Mouse (Mus musculus): ENCODE measurements around the gene Matk. TPM values are rescaled to one million over a fixed set of nuclear protein-coding genes. Genes with fewer than 3 reads are reported as not detected.

Gene Matk
- total RNA-seq, 2 experiments from 2014 or later: 260 to 267 TPM

GRCm38 (mm10) chr10:81230438-81231332, 22.1 kb upstream of the Matk start, which contains the start of gene Atcay:
Gene Atcay, minus strand, starts transcription at chr10:81230833.
- peak; percentile 77 for TF ChIP-seq CTCF (conservative IDR thresholded peaks at IDR 0.05)
- H3K4me3 ChIP-seq: peak within 1 kb of the TSS; percentile 72
- peak; percentile 83 to 88 for DNase-seq (ENCODE audit: low spot score in 2 of 2)

DNA sequence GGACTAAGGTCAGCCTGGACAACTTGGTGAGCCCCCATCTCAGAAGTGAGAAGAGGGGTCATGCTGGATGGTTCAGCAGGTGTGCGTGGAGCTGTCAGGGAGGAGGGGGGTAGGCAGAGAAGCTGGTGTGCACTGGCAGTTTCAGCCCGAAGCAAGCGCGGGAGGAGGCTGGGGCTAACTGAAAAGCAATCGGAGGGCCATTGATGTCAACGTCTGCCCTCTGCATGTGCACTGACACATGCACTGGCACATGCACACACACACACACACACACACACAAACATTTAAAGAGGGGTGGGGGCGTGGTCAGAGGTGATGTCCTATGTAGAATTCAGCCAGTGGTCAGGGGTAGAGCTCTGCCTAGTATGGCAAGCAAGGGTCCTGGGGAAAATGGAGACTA, 21.3 kb upstream of the Matk start:
- DNase-seq (ENCODE audit: low spot score in 2 of 2): no peak
- H3K27ac ChIP-seq: peak overlapping the region; percentile 93; the same call in 1 of the 2 replicates
- no peak for TF ChIP-seq CTCF (conservative IDR thresholded peaks at IDR 0.05)
- H3K4me3 ChIP-seq: peak overlapping the region; percentile 72

More at GRCm38 (mm10) chr10:81230438-81231332, 22.1 kb upstream of the Matk start, which contains the start of gene Atcay:
- peak within 1 kb of the TSS; percentile 93 for H3K27ac ChIP-seq

DNA sequence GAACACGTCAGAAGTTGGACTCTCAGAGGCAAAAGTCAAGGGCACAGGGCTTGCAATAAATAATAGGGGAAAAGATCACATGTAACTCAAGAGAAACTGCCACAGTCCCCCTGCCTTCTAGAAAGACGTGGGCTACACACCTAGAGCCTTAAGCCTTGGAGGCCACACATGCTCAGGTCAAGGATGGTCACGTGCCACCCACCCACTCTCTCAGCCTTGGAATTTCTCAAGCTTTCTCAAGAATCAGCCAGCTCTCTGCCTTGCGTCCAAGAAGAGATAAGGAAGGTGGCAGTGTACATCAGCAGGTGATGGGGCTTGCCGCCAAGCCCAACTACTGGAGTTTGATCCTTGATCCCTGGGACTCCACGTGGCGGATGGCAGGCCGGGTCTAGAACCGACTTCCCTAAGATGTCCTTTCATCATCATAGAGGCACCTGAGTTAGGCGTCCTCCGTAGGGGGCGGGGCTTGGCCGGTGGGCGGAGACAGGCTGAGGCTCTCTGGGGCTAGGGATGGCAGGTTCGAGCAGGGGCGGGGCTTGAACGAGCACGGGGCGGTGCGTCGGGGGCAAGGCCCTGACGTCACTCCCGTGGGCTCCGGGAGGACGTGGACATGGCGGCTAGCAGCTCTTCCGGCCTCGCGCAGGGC, 20.0 kb upstream of the Matk start, which contains the start of gene Zfr2:
Gene Zfr2 (plus strand): TSS at position 576 of the 646 bp plus-strand sequence.
- Histone ChIP-seq H3K27ac (peak within 1 kb of the TSS; percentile 91), H3K4me3 (peak within 1 kb of the TSS; percentile 68)
- TF ChIP-seq CTCF (conservative IDR thresholded peaks at IDR 0.05): no peak
- peak; percentile 95 for DNase-seq (ENCODE audit: low spot score in 2 of 2)

DNA sequence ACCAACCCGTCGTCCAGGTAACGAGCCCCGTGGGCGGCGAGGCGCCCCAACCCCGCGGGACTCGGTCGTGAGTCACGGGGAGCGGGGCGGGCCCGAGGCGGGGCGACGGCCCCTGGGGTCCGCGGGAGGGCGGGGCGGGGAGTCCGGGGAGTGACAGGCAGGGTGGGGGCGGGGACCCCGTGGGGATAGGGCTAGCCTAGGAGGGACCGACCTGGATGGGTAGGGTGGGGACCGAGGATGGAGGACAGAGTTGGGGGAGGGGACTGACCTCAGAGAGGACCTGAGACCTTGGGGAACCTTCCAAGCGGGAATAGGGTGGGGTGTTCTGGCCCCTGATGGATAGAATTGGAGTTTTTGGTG, 19.5 kb upstream of the Matk start:
- Histone ChIP-seq H3K27ac (peak overlapping the region; percentile 91), H3K4me3 (peak overlapping the region; percentile 68)
- no peak for TF ChIP-seq CTCF (conservative IDR thresholded peaks at IDR 0.05)

GRCm38 (mm10) chr10:81234206-81234605, 18.5 kb upstream of the Matk start:
- TF ChIP-seq CTCF (conservative IDR thresholded peaks at IDR 0.05): no peak

More for the DNA sequence above, 19.5 kb upstream of the Matk start:
- no peak for DNase-seq (ENCODE audit: low spot score in 2 of 2)

GRCm38 (mm10) chr10:81236471-81237268, 16.1 kb upstream of the Matk start:
- H3K4me3 ChIP-seq: no peak overlapping the region
- TF ChIP-seq CTCF (conservative IDR thresholded peaks at IDR 0.05): no peak
- H3K27ac ChIP-seq: no peak overlapping the region
- no peak for DNase-seq (ENCODE audit: low spot score in 2 of 2)

More at GRCm38 (mm10) chr10:81234206-81234605, 18.5 kb upstream of the Matk start:
- DNase-seq (ENCODE audit: low spot score in 2 of 2): no peak
- Histone ChIP-seq H3K4me3 (no peak overlapping the region), H3K27ac (no peak overlapping the region)

GRCm38 (mm10) chr10:81238618-81239017, 14.1 kb upstream of the Matk start:
- Histone ChIP-seq H3K27ac (no peak overlapping the region), H3K4me3 (no peak overlapping the region)
- TF ChIP-seq CTCF (conservative IDR thresholded peaks at IDR 0.05): no peak
- DNase-seq (ENCODE audit: low spot score in 2 of 2): no peak

DNA sequence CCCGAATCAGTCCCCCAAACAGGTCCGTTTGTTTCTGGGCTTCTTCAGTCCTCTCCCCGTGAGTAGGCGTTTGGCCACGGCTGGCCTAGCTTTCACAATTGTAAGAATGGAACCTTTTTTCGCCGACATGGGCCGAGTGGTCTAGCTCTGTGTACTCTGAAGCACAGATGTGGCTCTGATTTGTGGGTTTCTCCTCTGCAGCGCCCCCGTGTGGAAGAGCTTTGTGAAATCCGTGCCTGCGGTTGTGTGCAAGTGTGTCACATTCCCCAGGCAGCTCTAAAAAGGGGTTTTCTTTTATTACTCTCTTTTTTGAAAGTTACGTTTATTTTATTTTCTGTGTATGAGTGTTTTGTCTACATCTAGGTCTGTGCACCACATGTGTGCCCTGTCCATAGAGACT, 11.9 kb upstream of the Matk start:
- Histone ChIP-seq H3K4me3 (no peak overlapping the region), H3K27ac (no peak overlapping the region)
- TF ChIP-seq CTCF (conservative IDR thresholded peaks at IDR 0.05): peak; percentile 86
- DNase-seq (ENCODE audit: low spot score in 2 of 2): peak; percentile 66 to 78

DNA sequence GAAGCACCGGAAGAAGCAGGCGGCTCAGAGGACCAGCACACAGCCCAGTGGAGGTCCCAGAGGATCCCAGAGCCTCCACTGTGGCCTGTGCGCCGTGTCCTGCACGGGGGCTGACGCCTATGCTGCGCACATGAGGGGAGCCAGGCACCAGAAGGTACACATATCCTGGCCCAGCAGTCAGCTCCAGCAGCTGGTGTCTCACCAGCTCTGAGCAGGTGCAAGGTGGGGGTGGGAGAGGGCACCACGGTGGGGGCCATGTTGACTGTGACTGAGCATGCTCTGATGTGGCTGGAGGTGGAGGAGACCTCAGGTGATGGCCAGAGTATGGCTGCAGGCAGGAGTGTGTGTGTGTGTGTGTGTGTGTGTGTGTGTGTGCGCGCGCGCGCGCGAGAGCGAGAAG, 10.7 kb upstream of the Matk start:
- DNase-seq (ENCODE audit: low spot score in 2 of 2): no peak
- H3K4me3 ChIP-seq: no peak overlapping the region
- no peak for TF ChIP-seq CTCF (conservative IDR thresholded peaks at IDR 0.05)
- H3K27ac ChIP-seq: no peak overlapping the region

- H3K27ac ChIP-seq: no peak overlapping the region
- DNase-seq (ENCODE audit: low spot score in 2 of 2): no peak
- TF ChIP-seq CTCF (conservative IDR thresholded peaks at IDR 0.05): no peak
- no peak overlapping the region for H3K4me3 ChIP-seq
Observed at GRCm38 (mm10) chr10:81244146-81244545, 8.6 kb upstream of the Matk start.

- TF ChIP-seq CTCF (conservative IDR thresholded peaks at IDR 0.05): peak; percentile 98
- Histone ChIP-seq H3K4me3 (no peak overlapping the region), H3K27ac (no peak overlapping the region)
- DNase-seq (ENCODE audit: low spot score in 2 of 2): peak in 1 of 2 experiments; percentile 88
Observed at GRCm38 (mm10) chr10:81244595-81244994, 8.1 kb upstream of the Matk start.

DNA sequence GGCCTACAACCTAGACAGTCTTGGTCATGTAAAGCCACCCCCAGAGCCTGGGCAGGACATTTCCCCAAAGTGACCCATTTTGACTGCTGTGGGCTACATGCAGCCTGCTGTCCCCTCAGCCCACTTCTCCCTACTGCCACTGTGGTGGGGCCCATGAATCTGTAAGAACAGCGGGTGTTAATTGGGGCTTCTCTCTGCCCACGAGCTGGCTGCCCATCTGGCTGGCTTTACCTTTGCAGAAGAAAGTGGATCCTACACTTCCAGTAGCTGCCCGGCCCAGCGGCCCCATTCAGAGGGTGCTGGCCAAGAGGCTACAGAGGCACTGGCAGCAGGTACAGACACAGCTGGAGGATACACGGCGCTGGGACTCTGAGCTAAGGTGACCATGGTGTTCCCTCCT, 7.6 kb upstream of the Matk start:
- DNase-seq (ENCODE audit: low spot score in 2 of 2): no peak
- no peak overlapping the region for H3K27ac ChIP-seq
- H3K4me3 ChIP-seq: no peak overlapping the region
- no peak for TF ChIP-seq CTCF (conservative IDR thresholded peaks at IDR 0.05)
